Mouse (Mus musculus) neural tube, embryonic 15.5 days (tissue): ENCODE measurements at regions not wholly inside any gene's neighbourhood (a gene's known extent, or its start where the extent isn't known, plus 50 kb on each side); places are given as distances from the start of the nearest gene placed in this dataset.

Experiments
- ATAC-seq: fragments of 200-750 bp; cut with Nextera tagmentation; 2 replicates; pipeline ENCODE4 v1.8.0; 2017; ENCODE audit warnings: mild to moderate bottlenecking, moderate TSS enrichment, moderate library complexity; ENCODE audit not compliant: low FRiP score
- H3K27ac ChIP-seq: fragments of 300-500 bp; sonication (generic); replicated peaks from 2 replicates; pipeline ENCODE4 v1.5.1; 2015; ENCODE audit warnings: mild to moderate bottlenecking, inconsistent platforms
- H3K27me3 ChIP-seq: fragments of 300-500 bp; sonication (generic); replicated peaks from 2 replicates; pipeline ENCODE4 v1.6.1; 2015; ENCODE audit warnings: inconsistent platforms
- H3K36me3 ChIP-seq: fragments of 300-500 bp; sonication (generic); 2 replicates; pipeline ENCODE4 v1.6.1; 2015; ENCODE audit warnings: inconsistent platforms
- H3K4me1 ChIP-seq: fragments of 300-500 bp; sonication (generic); 2 replicates; pipeline ENCODE4 v1.6.1; 2015; ENCODE audit warnings: inconsistent platforms
- H3K4me2 ChIP-seq: fragments of 300-500 bp; sonication (generic); 2 replicates; pipeline ENCODE4 v1.6.1; 2015; ENCODE audit warnings: inconsistent platforms, mild to moderate bottlenecking, moderate library complexity
- H3K4me3 ChIP-seq: fragments of 300-500 bp; sonication (generic); replicated peaks from 2 replicates; pipeline ENCODE4 v1.5.1; 2015; ENCODE audit warnings: mild to moderate bottlenecking, inconsistent platforms
- H3K9ac ChIP-seq: fragments of 300-500 bp; sonication (generic); replicated peaks from 2 replicates; pipeline ENCODE4 v1.6.1; 2015; ENCODE audit warnings: mild to moderate bottlenecking, inconsistent platforms
- H3K9me3 ChIP-seq: fragments of 300-500 bp; sonication (generic); replicated peaks from 2 replicates; pipeline ENCODE4 v1.6.1; 2016; ENCODE audit warnings: inconsistent platforms
- WGBS: fragments of 180-500 bp; shearing (Covaris S2); methylation state at CpG from one replicate; pipeline ENCODE4 v1.1.7; 2015; ENCODE audit warnings: mixed read lengths; 5-methylcytosine and 5-hydroxymethylcytosine counted together

- Histone ChIP-seq H3K27ac (no peak overlapping the region), H3K4me1 (no peaks in the 10 kb centered on the region), H3K4me3 (no peak overlapping the region), H3K9me3 (no peaks in the 10 kb centered on the region), H3K9ac (no peak overlapping the region), H3K36me3 (no peaks in the 10 kb centered on the region), H3K4me2 (no peak overlapping the region), H3K27me3 (no peaks in the 10 kb centered on the region)
- ATAC-seq: no peak
- 71% methylated on average over 3 of the region's 3 CpGs for WGBS
Measured at GRCm38 (mm10) chr15:67714203-67714602, 1213.5 kb upstream of the Lrrc6 start.

- Histone ChIP-seq H3K4me1 (no peaks in the 10 kb centered on the region), H3K36me3 (no peaks in the 10 kb centered on the region), H3K9me3 (no peaks in the 10 kb centered on the region), H3K4me3 (no peak overlapping the region), H3K9ac (no peak overlapping the region), H3K27me3 (no peaks in the 10 kb centered on the region), H3K27ac (no peak overlapping the region), H3K4me2 (no peak overlapping the region)
- 75% methylated on average over 1 of the region's 1 CpGs for WGBS
- no peak for ATAC-seq
Measured at GRCm38 (mm10) chr15:67686140-67686539, 1185.4 kb upstream of the Lrrc6 start.

GRCm38 (mm10) chr15:67673276-67673675 is 1172.6 kb upstream of the Lrrc6 start:
- no peaks in the 10 kb centered on the region for H3K9me3 ChIP-seq
- H3K4me2 ChIP-seq: no peak overlapping the region
- H3K4me3 ChIP-seq: no peak overlapping the region
- no peaks in the 10 kb centered on the region for H3K4me1 ChIP-seq
- WGBS: 89% methylated on average over 2 of the region's 2 CpGs
- H3K9ac ChIP-seq: no peak overlapping the region
- H3K27me3 ChIP-seq: no peaks in the 10 kb centered on the region
- ATAC-seq: no peak
- no peak overlapping the region for H3K27ac ChIP-seq
- no peaks in the 10 kb centered on the region for H3K36me3 ChIP-seq

- WGBS: 55% methylated on average over 1 of the region's 1 CpGs
Measured at GRCm38 (mm10) chr15:67636155-67636554, 1135.4 kb upstream of the Lrrc6 start.

GRCm38 (mm10) chr15:67626704-67627287 is 1126.1 kb upstream of the Lrrc6 start:
- Histone ChIP-seq H3K4me1 (no peaks in the 10 kb centered on the region), H3K4me3 (no peak overlapping the region), H3K4me2 (no peak overlapping the region), H3K27ac (no peak overlapping the region), H3K27me3 (no peaks in the 10 kb centered on the region), H3K36me3 (no peaks in the 10 kb centered on the region), H3K9me3 (no peaks in the 10 kb centered on the region), H3K9ac (no peak overlapping the region)
- ATAC-seq: no peak
- 87% methylated on average over 3 of the region's 3 CpGs for WGBS

More at GRCm38 (mm10) chr15:67636155-67636554, 1135.4 kb upstream of the Lrrc6 start:
- H3K4me1 ChIP-seq: no peaks in the 10 kb centered on the region
- H3K9ac ChIP-seq: no peak overlapping the region
- no peak overlapping the region for H3K27ac ChIP-seq
- no peak for ATAC-seq
- no peak overlapping the region for H3K4me3 ChIP-seq
- H3K9me3 ChIP-seq: no peaks in the 10 kb centered on the region
- H3K27me3 ChIP-seq: no peaks in the 10 kb centered on the region
- H3K36me3 ChIP-seq: no peaks in the 10 kb centered on the region
- H3K4me2 ChIP-seq: no peak overlapping the region

GRCm38 (mm10) chr15:67611896-67612295 is 1111.2 kb upstream of the Lrrc6 start:
- Histone ChIP-seq H3K4me1 (no peaks in the 10 kb centered on the region), H3K9ac (no peak overlapping the region), H3K27me3 (no peaks in the 10 kb centered on the region), H3K36me3 (no peaks in the 10 kb centered on the region), H3K4me3 (no peak overlapping the region), H3K4me2 (no peak overlapping the region), H3K9me3 (no peaks in the 10 kb centered on the region), H3K27ac (no peak overlapping the region)
- 79% methylated on average over 3 of the region's 3 CpGs for WGBS
- no peak for ATAC-seq

GRCm38 (mm10) chr15:67598426-67598825 is 1097.7 kb upstream of the Lrrc6 start:
- no peaks in the 10 kb centered on the region for H3K36me3 ChIP-seq
- WGBS: 74% methylated on average over 4 of the region's 4 CpGs
- no peak overlapping the region for H3K4me2 ChIP-seq
- H3K27ac ChIP-seq: no peak overlapping the region
- no peaks in the 10 kb centered on the region for H3K9me3 ChIP-seq
- H3K27me3 ChIP-seq: no peaks in the 10 kb centered on the region
- no peak overlapping the region for H3K9ac ChIP-seq
- no peak overlapping the region for H3K4me3 ChIP-seq
- H3K4me1 ChIP-seq: no peaks in the 10 kb centered on the region; the same call in 1 of the 2 replicates
- ATAC-seq: no peak

- no peaks in the 10 kb centered on the region for H3K27me3 ChIP-seq
- H3K9me3 ChIP-seq: no peaks in the 10 kb centered on the region
- ATAC-seq: no peak
- WGBS: 61% methylated on average over 1 of the region's 1 CpGs
- H3K4me2 ChIP-seq: no peak overlapping the region
- H3K4me3 ChIP-seq: no peak overlapping the region
- H3K36me3 ChIP-seq: no peaks in the 10 kb centered on the region
- H3K9ac ChIP-seq: no peak overlapping the region
- no peak overlapping the region for H3K27ac ChIP-seq
- H3K4me1 ChIP-seq: no peaks in the 10 kb centered on the region
Measured at GRCm38 (mm10) chr15:67576581-67576980, 1075.9 kb upstream of the Lrrc6 start.

GRCm38 (mm10) chr15:67571614-67572013 is 1070.9 kb upstream of the Lrrc6 start:
- 61% methylated on average over 1 of the region's 1 CpGs for WGBS
- H3K4me2 ChIP-seq: no peak overlapping the region

GRCm38 (mm10) chr15:67557304-67557703 is 1056.6 kb upstream of the Lrrc6 start:
- no peaks in the 10 kb centered on the region for H3K9me3 ChIP-seq
- no peak overlapping the region for H3K4me3 ChIP-seq
- no peaks in the 10 kb centered on the region for H3K27me3 ChIP-seq
- 79% methylated on average over 1 of the region's 1 CpGs for WGBS
- no peak overlapping the region for H3K9ac ChIP-seq
- no peaks in the 10 kb centered on the region for H3K36me3 ChIP-seq
- no peak overlapping the region for H3K27ac ChIP-seq
- no peaks in the 10 kb centered on the region for H3K4me1 ChIP-seq
- H3K4me2 ChIP-seq: no peak overlapping the region
- no peak for ATAC-seq

More at GRCm38 (mm10) chr15:67571614-67572013, 1070.9 kb upstream of the Lrrc6 start:
- Histone ChIP-seq H3K9me3 (0 out of 2 replicates have a peak, but pooled peaks cover 3% of the 10 kb centered on the region), H3K4me1 (no peaks in the 10 kb centered on the region), H3K9ac (no peak overlapping the region), H3K27ac (no peak overlapping the region), H3K4me3 (no peak overlapping the region), H3K36me3 (no peaks in the 10 kb centered on the region), H3K27me3 (no peaks in the 10 kb centered on the region)
- no peak for ATAC-seq

- Histone ChIP-seq H3K4me1 (peaks cover 11% of the 10 kb centered on the region), H3K9me3 (no peaks in the 10 kb centered on the region), H3K36me3 (no peaks in the 10 kb centered on the region), H3K9ac (no peak overlapping the region), H3K4me2 (no peak overlapping the region), H3K4me3 (no peak overlapping the region), H3K27ac (no peak overlapping the region), H3K27me3 (no peaks in the 10 kb centered on the region)
- ATAC-seq: no peak
- WGBS: 38% methylated on average over 2 of the region's 2 CpGs
Measured at GRCm38 (mm10) chr15:67551911-67552310, 1051.2 kb upstream of the Lrrc6 start.

GRCm38 (mm10) chr15:67546896-67547400 is 1046.2 kb upstream of the Lrrc6 start:
- no peak overlapping the region for H3K4me2 ChIP-seq
- 38% methylated on average over 1 of the region's 1 CpGs for WGBS
- no peak for ATAC-seq
- H3K9me3 ChIP-seq: no peaks in the 10 kb centered on the region
- H3K36me3 ChIP-seq: no peaks in the 10 kb centered on the region
- H3K4me1 ChIP-seq: peaks cover 12% of the 10 kb centered on the region
- no peaks in the 10 kb centered on the region for H3K27me3 ChIP-seq
- no peak overlapping the region for H3K4me3 ChIP-seq
- H3K9ac ChIP-seq: no peak overlapping the region
- H3K27ac ChIP-seq: no peak overlapping the region
